Mouse (Mus musculus) MEL (cell line): ENCODE measurements at regions not wholly inside any gene's neighbourhood (a gene's known extent, or its start where the extent isn't known, plus 50 kb on each side); places are given as distances from the start of the nearest gene placed in this dataset.

Source experiments
- DNase-seq: peaks from one replicate; pipeline ENCODE4 v3.0.0; 2011; ENCODE audit warnings: low read depth, low spot score
- H3K27ac ChIP-seq: 2 replicates; pipeline ENCODE4 v1.5.1; 2012; ENCODE audit warnings: low read depth, mild to moderate bottlenecking, control low read depth, low read length, moderate library complexity; ENCODE audit not compliant: control insufficient read depth
- H3K27me3 ChIP-seq, 2 experiments: fragments of 150-350 bp in 1 of 2; sonication (generic) in 1 of 2; 2 replicates each; pipeline ENCODE4 v1.6.1; 2012; ENCODE audit warnings: low read length in 2 of 2, mild to moderate bottlenecking in 2 of 2, improper control_type of control experiment in 1 of 2, moderate library complexity in 1 of 2; ENCODE audit not compliant: insufficient read depth in 2 of 2, control insufficient read depth in 1 of 2
- H3K36me3 ChIP-seq, 2 experiments: 2 replicates each; pipeline ENCODE4 v1.6.1; 2012 to 2014; ENCODE audit warnings: low read length in 2 of 2, improper control_type of control experiment in 1 of 2, inconsistent platforms in 1 of 2, mild to moderate bottlenecking in 1 of 2; ENCODE audit not compliant: insufficient read depth in 2 of 2, control insufficient read depth in 1 of 2
- H3K4me1 ChIP-seq, 2 experiments: fragments of 150-350 bp in 1 of 2; sonication (generic) in 1 of 2; 2 replicates each; pipeline ENCODE4 v1.6.1; 2012; ENCODE audit warnings: low read length in 2 of 2, improper control_type of control experiment in 1 of 2, mild to moderate bottlenecking in 1 of 2; ENCODE audit not compliant: insufficient read depth in 2 of 2, control insufficient read depth in 1 of 2
- H3K4me3 ChIP-seq, 2 experiments: fragments of 150-350 bp in 1 of 2; sonication (generic) in 1 of 2; 2 replicates each; pipeline ENCODE4 v1.5.1; 2012; ENCODE audit warnings: low read depth in 2 of 2, low read length in 2 of 2, mild to moderate bottlenecking in 2 of 2, moderate library complexity in 2 of 2, control low read depth in 1 of 2, improper control_type of control experiment in 1 of 2; ENCODE audit not compliant: control insufficient read depth in 1 of 2, insufficient read depth in 1 of 2
- H3K79me2 ChIP-seq: 2 replicates; pipeline ENCODE4 v1.6.1; 2012; ENCODE audit warnings: mild to moderate bottlenecking, low read length, moderate library complexity; ENCODE audit not compliant: control insufficient read depth, poor library complexity, insufficient read depth
- H3K9ac ChIP-seq: 2 replicates; pipeline ENCODE4 v1.6.1; 2012; ENCODE audit warnings: low read depth, mild to moderate bottlenecking, control low read depth, low read length, moderate library complexity; ENCODE audit not compliant: control insufficient read depth, poor library complexity, severe bottlenecking
- H3K9me3 ChIP-seq: fragments of 150-350 bp; sonication (generic); replicated peaks from 2 replicates; pipeline ENCODE4 v1.6.1; 2012; ENCODE audit warnings: mild to moderate bottlenecking, low read length, improper control_type of control experiment, moderate library complexity; ENCODE audit not compliant: insufficient read depth
- BHLHE40 ChIP-seq: IDR thresholded peaks from 2 replicates; pipeline ENCODE4 v1.6.1; 2012; ENCODE audit warnings: low read depth, mild to moderate bottlenecking, inconsistent platforms, low read length, improper control_type of control experiment, borderline replicate concordance
- CHD2 ChIP-seq: IDR thresholded peaks from 2 replicates; pipeline ENCODE4 v1.6.1; 2011; ENCODE audit warnings: low read length, improper control_type of control experiment
- ELF1 ChIP-seq: IDR thresholded peaks from 2 replicates; pipeline ENCODE4 v1.6.1; 2014; ENCODE audit warnings: low read depth, mild to moderate bottlenecking, inconsistent platforms, low read length, improper control_type of control experiment, moderate library complexity
- EP300 ChIP-seq, 2 experiments: IDR thresholded peaks; 2 replicates each; pipeline ENCODE4 v1.6.1; 2011; ENCODE audit warnings: improper control_type of control experiment in 2 of 2, low read length in 2 of 2, low read depth in 1 of 2, mild to moderate bottlenecking in 1 of 2
- ETS1 ChIP-seq: IDR thresholded peaks from 2 replicates; pipeline ENCODE4 v1.6.1; 2012; ENCODE audit warnings: low read depth, mild to moderate bottlenecking, inconsistent platforms, low read length, improper control_type of control experiment, moderate library complexity
- GABPA ChIP-seq: IDR thresholded peaks from 2 replicates; pipeline ENCODE4 v1.6.1; 2012; ENCODE audit warnings: low read depth, mild to moderate bottlenecking, inconsistent platforms, low read length, improper control_type of control experiment, moderate library complexity
- GATA1 ChIP-seq: IDR thresholded peaks from 2 replicates; pipeline ENCODE4 v1.6.1; 2011; ENCODE audit warnings: low read depth, low read length, improper control_type of control experiment
- HCFC1 ChIP-seq: IDR thresholded peaks from 2 replicates; pipeline ENCODE4 v1.6.1; 2012; ENCODE audit warnings: low read depth, mild to moderate bottlenecking, inconsistent platforms, low read length, improper control_type of control experiment, moderate library complexity
- MAFK ChIP-seq: IDR thresholded peaks from 2 replicates; pipeline ENCODE4 v1.6.1; 2011; ENCODE audit warnings: low read depth, mild to moderate bottlenecking, low read length, improper control_type of control experiment, borderline replicate concordance
- MAX ChIP-seq: IDR thresholded peaks from 2 replicates; pipeline ENCODE4 v1.6.1; 2011; ENCODE audit warnings: low read length, improper control_type of control experiment
- MAZ ChIP-seq: IDR thresholded peaks from 2 replicates; pipeline ENCODE4 v1.6.1; 2012; ENCODE audit warnings: low read depth, mild to moderate bottlenecking, inconsistent platforms, low read length, improper control_type of control experiment
- MYB ChIP-seq: IDR thresholded peaks from 2 replicates; pipeline ENCODE4 v1.6.1; 2011; ENCODE audit warnings: mild to moderate bottlenecking, low read depth, low read length, improper control_type of control experiment
- NRF1 ChIP-seq: IDR thresholded peaks from 2 replicates; pipeline ENCODE4 v1.6.1; 2014; ENCODE audit warnings: low read depth, mild to moderate bottlenecking, inconsistent platforms, low read length, improper control_type of control experiment, moderate library complexity; ENCODE audit not compliant: poor library complexity, insufficient read depth, severe bottlenecking
- POLR2A ChIP-seq, 2 experiments: IDR thresholded peaks; 2 replicates each; pipeline ENCODE4 v1.6.1; 2011 to 2012; ENCODE audit warnings: low read length in 2 of 2, mild to moderate bottlenecking in 2 of 2, control low read depth in 1 of 2, improper control_type of control experiment in 1 of 2, low read depth in 1 of 2, moderate library complexity in 1 of 2; ENCODE audit not compliant: control insufficient read depth in 1 of 2, insufficient read depth in 1 of 2, poor library complexity in 1 of 2
- RCOR1 ChIP-seq: IDR thresholded peaks from 2 replicates; pipeline ENCODE4 v1.6.1; 2012; ENCODE audit warnings: low read depth, mild to moderate bottlenecking, inconsistent platforms, low read length, improper control_type of control experiment
- SIN3A ChIP-seq: IDR thresholded peaks from 2 replicates; pipeline ENCODE4 v1.6.1; 2012; ENCODE audit warnings: low read length, improper control_type of control experiment, inconsistent platforms
- SMC3 ChIP-seq: IDR thresholded peaks from 2 replicates; pipeline ENCODE4 v1.6.1; 2011; ENCODE audit warnings: low read depth, low read length, improper control_type of control experiment
- TAL1 ChIP-seq: IDR thresholded peaks from 2 replicates; pipeline ENCODE4 v1.6.1; 2012; ENCODE audit warnings: mild to moderate bottlenecking, inconsistent platforms, low read length, moderate library complexity, mixed read lengths
- TBP ChIP-seq: IDR thresholded peaks from 2 replicates; pipeline ENCODE4 v1.8.0; 2011; ENCODE audit warnings: low read depth, low read length, improper control_type of control experiment
- USF2 ChIP-seq, 2 experiments: IDR thresholded peaks; 2 replicates each; pipeline ENCODE4 v1.6.1; 2011 to 2012; ENCODE audit warnings: improper control_type of control experiment in 2 of 2, low read length in 2 of 2, borderline replicate concordance in 1 of 2, inconsistent platforms in 1 of 2, low read depth in 1 of 2, mild to moderate bottlenecking in 1 of 2; ENCODE audit not compliant: insufficient read depth in 1 of 2
- ZKSCAN1 ChIP-seq: IDR thresholded peaks from 2 replicates; pipeline ENCODE4 v1.6.1; 2012; ENCODE audit warnings: low read depth, mild to moderate bottlenecking, inconsistent platforms, low read length, improper control_type of control experiment, moderate library complexity
- ZMIZ1 ChIP-seq: IDR thresholded peaks from 2 replicates; pipeline ENCODE4 v1.6.1; 2012; ENCODE audit warnings: low read depth, mild to moderate bottlenecking, inconsistent platforms, low read length, improper control_type of control experiment, moderate library complexity
- ZNF384 ChIP-seq: IDR thresholded peaks from 2 replicates; pipeline ENCODE4 v1.6.1; 2012; ENCODE audit warnings: low read depth, mild to moderate bottlenecking, inconsistent platforms, low read length, improper control_type of control experiment

GRCm38 (mm10) chr8:79476012-79476411 lies 76.7 kb upstream of the Smad1 start:
- Histone ChIP-seq H3K27ac (no peak overlapping the region), H3K36me3 (no peaks in the 10 kb centered on the region), H3K79me2 (no peaks in the 10 kb centered on the region), H3K9ac (no peak overlapping the region), H3K4me3 (no peak overlapping the region), H3K27me3 (peaks cover 0 to 4% of the 10 kb centered on the region in 2 experiments; a peak in 2 of 4 replicates), H3K9me3 (no peaks in the 10 kb centered on the region), H3K4me1 (no peaks in the 10 kb centered on the region)
- no peak for DNase-seq
- TF ChIP-seq SMC3 (no peak), HCFC1 (no peak), MAFK (no peak), ZNF384 (no peak), TBP (no peak), BHLHE40 (no peak), ELF1 (no peak), ETS1 (no peak)

GRCm38 (mm10) chr8:79474679-79475078 lies 75.4 kb upstream of the Smad1 start:
- no peak for DNase-seq
- Histone ChIP-seq H3K79me2 (no peaks in the 10 kb centered on the region), H3K36me3 (no peaks in the 10 kb centered on the region), H3K27me3 (peaks cover 0 to 4% of the 10 kb centered on the region in 2 experiments; a peak in 2 of 4 replicates)
- no peak for TF ChIP-seq POLR2A (IDR thresholded peaks at IDR 0.05; ENCODE audit: control insufficient read depth in 1 of 2, insufficient read depth in 1 of 2, low read depth in 1 of 2, low read length in 2 of 2, poor library complexity in 1 of 2)
- no peak for TF ChIP-seq TAL1
- no peak for TF ChIP-seq RCOR1
- TF ChIP-seq GABPA, result no peak
- no peak for TF ChIP-seq GATA1
- no peak for TF ChIP-seq ELF1
- TF ChIP-seq CHD2, result no peak
- TF ChIP-seq ZMIZ1, result no peak
- no peak for TF ChIP-seq SIN3A
- TF ChIP-seq EP300 (IDR thresholded peaks at IDR 0.05; ENCODE audit: low read depth in 1 of 2, low read length in 2 of 2), result no peak
- TF ChIP-seq BHLHE40, result no peak
- no peak for TF ChIP-seq NRF1
- TF ChIP-seq MAZ, result no peak
- TF ChIP-seq MAX, result no peak
- no peak for TF ChIP-seq USF2 (IDR thresholded peaks at IDR 0.05; ENCODE audit: borderline replicate concordance in 1 of 2, insufficient read depth in 1 of 2, low read depth in 1 of 2, low read length in 2 of 2)
- TF ChIP-seq MYB, result no peak
- TF ChIP-seq ZKSCAN1, result no peak
- TF ChIP-seq, all 39 proteins: peak for 0
- no peak overlapping the region for H3K9ac ChIP-seq
- H3K9me3 ChIP-seq, result no peaks in the 10 kb centered on the region
- no peak overlapping the region for H3K4me3 ChIP-seq
- no peak overlapping the region for H3K27ac ChIP-seq
- no peaks in the 10 kb centered on the region for H3K4me1 ChIP-seq
